Mouse (Mus musculus) spleen, adult 2 months (tissue): ENCODE results near the gene Fignl1.

Experiments used
- CTCF ChIP-seq: fragments of 200-500 bp; IDR thresholded peaks from 2 replicates; pipeline ENCODE4 v1.5.1; 2011; ENCODE audit warnings: mild to moderate bottlenecking, inconsistent platforms; ENCODE audit not compliant: insufficient read depth, insufficient read length, insufficient replicate concordance; ENCODE audit errors: extremely low read depth
- POLR2A ChIP-seq: fragments of 200-500 bp; IDR thresholded peaks from 2 replicates; pipeline ENCODE4 v1.6.1; 2011; ENCODE audit warnings: low read depth, low read length, inconsistent platforms

DNA sequence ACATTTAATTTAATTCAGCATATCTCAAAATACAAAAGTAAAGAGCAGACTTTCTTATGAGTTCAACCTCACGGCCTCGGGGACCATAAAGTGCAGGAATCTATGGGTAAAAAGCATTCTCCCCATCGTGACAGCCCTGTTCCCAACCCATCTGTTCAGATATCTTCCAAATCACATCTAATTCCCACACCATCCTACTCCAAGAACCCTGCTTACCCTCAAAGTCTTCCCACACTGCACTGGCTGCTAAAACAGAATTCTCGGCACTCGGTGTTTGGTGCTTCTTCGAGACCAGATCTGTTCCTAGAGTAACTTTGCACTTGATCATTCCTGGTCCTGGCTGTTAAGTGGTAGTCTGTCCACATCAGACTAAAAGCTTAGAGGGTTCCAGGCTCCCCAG is 30.4 kb downstream of the Fignl1 start:
- TF ChIP-seq POLR2A, result no peak
- TF ChIP-seq CTCF, result no peak
